Mouse (Mus musculus) gastrocnemius, postnatal 10 days (tissue): ENCODE measurements around the gene Rab44. TPM values are rescaled to one million over a fixed set of nuclear protein-coding genes. Genes with fewer than 3 reads are reported as not detected.
A peak's percentile ranks its signal among the peaks of the same experiment; 100 is the strongest.

ENCODE experiments used
- DNase-seq: peaks from one replicate; pipeline ENCODE4 v3.0.0; 2021; ENCODE audit warnings: mixed read lengths
- total RNA-seq, 2 experiments: library from RNA; stranded (reverse); gene quantifications; 2 replicates each; pipeline ENCODE4 v1.2.3; 2021

Rab44 gene
- total RNA-seq, 2 experiments from 2014 or later, result 0.68 to 1.6 TPM

- no peak for DNase-seq
Observed at GRCm38 (mm10) chr17:29135066-29135465, 21.1 kb downstream of the Rab44 start.

DNA sequence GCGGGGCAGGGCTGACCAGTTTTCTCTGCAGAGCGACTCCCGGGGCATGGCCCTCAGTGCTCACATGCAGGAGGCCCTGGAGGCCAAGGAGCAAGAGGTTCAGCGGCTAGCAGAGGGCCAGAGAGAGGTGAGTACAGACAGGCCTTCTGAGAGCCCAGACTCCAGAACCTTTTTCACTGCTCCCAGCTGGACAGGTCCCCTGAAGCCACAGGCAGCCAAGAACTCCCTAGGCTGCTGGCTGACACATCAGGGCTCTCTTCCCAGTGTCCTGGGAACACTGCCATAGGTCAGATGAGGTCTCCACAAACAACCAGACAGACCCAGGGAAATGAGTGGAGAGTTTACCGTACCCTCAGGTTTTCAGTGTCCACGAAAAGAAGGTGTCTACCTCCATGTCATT lies 22.3 kb downstream of the Rab44 start:
- peak; percentile 83 for DNase-seq

DNA sequence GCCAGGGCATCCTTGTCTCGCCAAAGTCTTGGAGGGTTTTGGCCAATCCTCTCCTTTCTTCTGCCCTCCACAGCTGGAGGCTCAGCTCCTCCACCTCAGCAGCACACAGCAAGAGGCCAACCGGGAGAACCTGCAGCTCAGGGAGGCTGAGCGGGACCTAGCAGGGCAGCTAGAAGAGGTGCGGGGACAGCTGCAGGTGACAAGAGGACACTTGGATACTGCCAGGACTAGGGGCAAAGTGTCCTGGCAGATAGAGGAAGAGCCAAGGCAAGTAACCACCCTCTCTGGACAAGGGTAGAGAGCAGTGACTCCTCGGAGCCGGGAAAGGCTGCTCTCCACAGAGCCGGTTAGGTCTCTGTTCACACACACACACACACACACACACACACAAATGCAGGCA lies 24.0 kb downstream of the Rab44 start:
- no peak for DNase-seq

DNA sequence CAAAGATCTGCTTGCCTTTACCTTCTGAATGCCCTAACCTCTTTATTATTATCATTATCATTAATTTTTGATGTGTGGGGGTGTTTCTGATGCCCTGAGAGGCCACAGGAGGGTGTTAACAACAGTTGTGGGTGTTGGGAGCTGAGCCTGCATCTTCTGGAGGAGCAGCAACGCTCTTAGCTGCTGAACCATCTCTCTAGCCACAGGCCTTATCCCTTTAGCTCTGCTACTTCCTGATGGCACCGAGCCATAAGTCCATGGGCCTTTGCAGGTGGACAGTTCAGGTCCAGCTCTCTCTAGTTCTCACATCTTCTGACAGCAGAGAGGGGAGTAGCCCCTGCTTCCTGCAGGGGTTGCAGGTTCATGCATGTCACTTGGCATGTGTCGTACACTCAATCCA lies 27.6 kb downstream of the Rab44 start:
- DNase-seq, result no peak

- DNase-seq, result no peak
Observed at GRCm38 (mm10) chr17:29143266-29143665, 29.3 kb downstream of the Rab44 start.

GRCm38 (mm10) chr17:29145101-29145500 lies 31.2 kb downstream of the Rab44 start:
- DNase-seq, result no peak

- DNase-seq, result no peak
Observed at GRCm38 (mm10) chr17:29147273-29147672, 33.3 kb downstream of the Rab44 start.

DNA sequence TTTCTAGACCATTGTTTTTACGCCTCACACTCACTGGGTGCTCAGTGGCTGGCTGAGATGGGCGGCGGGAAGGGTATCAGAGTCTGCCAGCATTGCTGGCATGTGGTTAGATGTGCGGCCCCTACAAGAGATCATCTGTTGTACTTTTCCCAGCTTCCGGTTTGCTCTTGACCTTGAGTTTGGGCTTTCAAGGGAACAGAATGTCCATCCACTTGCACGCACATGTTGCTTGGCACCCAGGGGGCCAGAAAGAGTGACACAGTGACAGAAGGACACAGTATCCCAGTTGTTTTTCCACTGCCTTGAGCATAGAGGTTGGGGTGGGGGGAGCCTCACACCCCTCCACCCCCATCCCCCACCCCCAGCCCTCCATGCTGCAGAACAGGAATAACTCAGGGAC lies 33.8 kb downstream of the Rab44 start:
- no peak for DNase-seq

DNA sequence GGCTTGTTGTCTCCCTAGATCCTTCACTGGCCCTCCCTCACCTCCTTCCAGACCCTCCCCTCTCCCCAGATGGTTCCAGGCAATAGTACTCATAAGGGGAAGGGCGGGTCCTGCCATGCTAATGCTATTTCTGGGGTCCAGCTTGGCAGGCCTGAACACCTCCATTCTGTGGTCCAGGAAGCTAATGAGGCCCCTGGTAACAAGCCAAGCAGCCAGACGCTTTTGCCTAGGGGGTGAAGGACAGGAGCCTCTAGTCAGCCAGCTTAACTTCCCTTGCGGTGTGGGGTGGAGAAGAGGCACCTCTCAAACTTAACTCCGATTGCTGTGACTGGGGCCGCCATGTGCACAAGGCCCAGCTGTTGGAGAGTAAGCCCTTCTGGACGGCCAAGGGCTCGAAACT lies 35.8 kb downstream of the Rab44 start:
- DNase-seq, result no peak

GRCm38 (mm10) chr17:29152547-29152946 lies 38.6 kb downstream of the Rab44 start:
- DNase-seq, result no peak

- no peak for DNase-seq
Observed at GRCm38 (mm10) chr17:29154247-29154646, 40.3 kb downstream of the Rab44 start.

GRCm38 (mm10) chr17:29155355-29156135 lies 41.6 kb downstream of the Rab44 start:
- DNase-seq, result no peak

- DNase-seq, result no peak
Observed at GRCm38 (mm10) chr17:29156396-29156795, 42.5 kb downstream of the Rab44 start.

GRCm38 (mm10) chr17:29156866-29157265 lies 42.9 kb downstream of the Rab44 start:
- DNase-seq, result no peak

DNA sequence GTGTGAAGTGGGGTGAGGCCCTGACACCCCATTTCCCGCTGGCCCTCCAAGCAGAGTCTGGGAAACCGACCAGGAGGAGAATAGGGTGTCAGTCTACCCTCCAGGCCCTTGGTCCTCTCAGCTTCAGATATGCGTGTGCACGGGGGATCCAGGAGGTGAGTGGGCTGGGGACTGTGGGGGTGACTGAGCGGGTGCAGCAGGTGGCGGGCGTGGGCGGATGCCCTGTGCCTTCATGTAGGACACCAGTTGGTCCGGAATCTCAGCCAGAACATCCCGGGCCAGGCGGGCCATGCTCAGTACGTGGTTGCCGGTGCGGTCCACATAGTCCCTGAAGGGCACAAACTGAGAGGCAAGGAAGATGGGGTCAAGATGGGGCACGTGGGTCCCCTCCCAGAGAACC lies 45.0 kb downstream of the Rab44 start:
- no peak for DNase-seq

GRCm38 (mm10) chr17:29159320-29159719 lies 45.4 kb downstream of the Rab44 start:
- no peak for DNase-seq

DNA sequence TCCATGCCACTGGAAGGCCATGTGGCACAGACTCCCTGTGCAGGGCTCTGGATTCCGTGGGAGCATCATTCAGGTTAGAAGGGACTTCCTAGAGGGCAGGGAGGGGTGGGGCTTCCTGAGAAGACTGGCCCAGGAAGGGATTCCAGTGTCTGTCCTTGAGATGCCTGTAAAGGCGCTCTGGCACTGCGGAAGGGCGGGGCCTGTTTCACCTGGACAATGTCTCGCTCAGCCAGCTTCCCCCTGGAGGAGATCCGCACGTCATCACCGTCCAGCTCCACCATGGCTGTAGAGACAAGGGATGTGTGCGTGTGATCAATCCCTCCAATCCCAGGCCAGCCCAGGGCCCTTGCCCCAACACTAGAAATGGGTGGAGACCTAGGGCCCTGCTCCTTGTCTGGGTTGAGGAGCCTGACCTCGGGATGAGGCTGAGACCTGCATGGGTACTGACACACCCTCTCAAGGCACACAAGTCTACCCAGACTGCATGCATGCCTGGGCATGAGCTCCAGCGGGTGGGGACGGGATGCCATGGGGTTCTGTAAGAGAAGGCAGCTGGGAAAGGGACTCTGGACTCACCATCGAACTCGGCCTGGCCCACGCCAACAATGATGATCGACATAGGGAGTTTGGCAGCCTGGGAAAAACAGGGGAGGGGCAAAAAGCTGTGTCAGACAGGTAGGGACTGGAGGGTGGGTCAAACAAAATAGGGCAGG lies 46.0 kb downstream of the Rab44 start:
- DNase-seq, result no peak

DNA sequence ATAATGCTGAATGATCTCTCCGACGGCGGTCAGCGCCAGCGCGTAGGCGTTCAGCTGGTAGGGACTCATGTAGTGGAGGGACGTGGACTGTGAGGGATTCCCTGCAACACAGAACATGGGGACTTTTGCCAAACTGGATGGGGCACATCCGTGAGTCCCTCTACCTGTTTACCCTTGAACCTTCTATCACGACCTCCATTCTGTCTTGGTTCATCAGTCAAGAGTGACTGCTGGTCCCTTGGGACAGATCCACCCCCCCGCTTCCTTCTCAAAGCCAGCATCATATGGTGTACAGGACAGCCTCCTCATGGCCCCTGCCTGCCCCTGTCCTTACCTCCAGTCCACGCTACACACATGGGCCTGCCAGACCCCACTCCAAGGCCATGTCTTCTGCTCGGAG lies 48.4 kb downstream of the Rab44 start:
- DNase-seq, result no peak

DNA sequence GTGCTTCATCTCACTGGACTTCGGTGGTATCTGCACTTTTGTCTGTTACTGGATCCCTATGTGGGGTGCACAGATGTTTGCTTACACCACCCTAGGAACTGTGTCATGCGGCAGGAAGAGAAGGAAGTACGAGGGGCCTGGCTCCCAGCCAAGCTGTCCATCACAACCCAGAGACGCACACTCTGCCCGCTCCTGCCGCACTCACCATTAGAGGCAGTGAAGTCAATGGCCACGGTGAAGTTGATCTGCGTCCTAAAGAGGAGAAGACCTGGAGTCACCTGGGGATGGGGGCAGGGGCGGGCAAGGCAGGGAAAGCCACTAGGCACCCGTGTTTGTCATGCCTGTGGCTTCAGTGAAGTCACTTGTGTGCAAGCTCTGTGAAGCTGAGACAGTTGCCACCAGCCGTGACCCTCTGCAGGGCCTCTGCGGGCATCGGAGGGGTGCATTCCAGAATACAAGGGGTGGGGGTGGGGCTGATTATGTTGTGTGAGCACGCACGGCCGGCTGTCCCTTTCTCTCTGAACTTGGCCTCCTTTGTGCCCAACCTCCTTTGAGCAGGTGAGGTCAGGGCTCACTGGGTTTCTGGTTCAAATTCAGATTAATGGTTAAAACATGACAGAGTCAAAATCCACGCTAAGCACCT lies 50.6 kb downstream of the Rab44 start:
- peak; percentile 34 for DNase-seq

- no peak for DNase-seq
Observed at GRCm38 (mm10) chr17:29165452-29165851, 51.5 kb downstream of the Rab44 start.

DNA sequence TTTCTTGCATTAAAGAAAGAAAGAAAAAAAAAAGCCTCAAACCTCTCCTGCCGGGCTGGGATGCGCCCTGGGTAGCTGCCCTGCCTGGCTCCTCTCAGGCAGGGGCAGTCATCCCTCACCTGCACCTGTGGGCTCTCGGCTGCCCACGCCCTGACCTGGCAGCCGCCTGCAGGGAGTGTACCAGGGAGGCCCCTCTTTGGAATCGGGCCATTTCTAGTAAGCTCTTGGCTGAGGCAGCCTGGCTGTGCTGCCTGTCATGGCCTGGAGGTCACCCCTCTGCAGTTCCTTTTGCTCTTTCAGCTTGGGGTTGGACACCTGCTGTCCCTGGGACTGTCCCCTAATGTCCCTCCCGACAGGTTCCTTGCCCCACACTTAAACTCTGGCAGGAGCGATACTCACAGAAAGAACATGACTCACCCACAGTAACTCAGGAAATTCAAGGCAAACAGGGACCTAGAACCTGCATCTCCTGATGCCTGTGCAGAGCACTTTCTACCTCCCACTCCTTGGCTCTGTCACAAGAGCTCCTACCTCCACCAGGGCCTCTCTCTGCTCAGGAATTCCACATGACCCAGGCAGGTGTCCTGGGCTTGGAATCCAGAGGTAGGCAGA lies 52.1 kb downstream of the Rab44 start:
- no peak for DNase-seq

- DNase-seq, result no peak
Observed at GRCm38 (mm10) chr17:29167371-29167770, 53.4 kb downstream of the Rab44 start.

GRCm38 (mm10) chr17:29168438-29168837 lies 54.5 kb downstream of the Rab44 start:
- DNase-seq, result no peak
